Mouse (Mus musculus) kidney, embryonic 16.5 days (tissue): ENCODE results near the gene Nat14. TPM values are rescaled to one million over a fixed set of nuclear protein-coding genes. Genes with fewer than 3 reads are reported as not detected.

Experiments used
- ATAC-seq: fragments of 200-750 bp; cut with Nextera tagmentation; 2 replicates; pipeline ENCODE4 v1.8.0; 2017; ENCODE audit warnings: moderate TSS enrichment; ENCODE audit not compliant: low FRiP score, low TSS enrichment
- H3K27ac ChIP-seq: fragments of 300-500 bp; sonication (generic); 2 replicates; pipeline ENCODE4 v1.5.1; 2014; ENCODE audit warnings: low read length
- H3K27me3 ChIP-seq: fragments of 300-500 bp; sonication (generic); 2 replicates; pipeline ENCODE4 v1.6.1; 2014; ENCODE audit warnings: low read length, control low read depth, mixed read lengths; ENCODE audit not compliant: insufficient read depth
- H3K36me3 ChIP-seq: fragments of 300-500 bp; sonication (generic); 2 replicates; pipeline ENCODE4 v1.6.1; 2014; ENCODE audit warnings: low read length, control low read depth, mixed read lengths; ENCODE audit not compliant: insufficient read depth
- H3K4me1 ChIP-seq: fragments of 300-500 bp; sonication (generic); 2 replicates; pipeline ENCODE4 v1.6.1; 2014; ENCODE audit warnings: low read length, control low read depth, mixed read lengths; ENCODE audit not compliant: insufficient read depth
- H3K4me2 ChIP-seq: fragments of 300-500 bp; sonication (generic); replicated peaks from 2 replicates; pipeline ENCODE4 v1.6.1; 2014; ENCODE audit warnings: low read depth, low read length
- H3K4me3 ChIP-seq: fragments of 300-500 bp; sonication (generic); 2 replicates; pipeline ENCODE4 v1.5.1; 2014; ENCODE audit warnings: mild to moderate bottlenecking, low read length
- H3K9ac ChIP-seq: fragments of 300-500 bp; sonication (generic); replicated peaks from 2 replicates; pipeline ENCODE4 v1.6.1; 2014; ENCODE audit warnings: low read length
- H3K9me3 ChIP-seq: fragments of 300-500 bp; sonication (generic); 2 replicates; pipeline ENCODE4 v1.6.1; 2016; ENCODE audit warnings: low read length, control low read depth
- WGBS: fragments of 180-500 bp; shearing (Covaris S2); extraction: QIAGEN DNeasy Blood & Tissue Kit; methylation state at CpG from one replicate; pipeline ENCODE4 v1.1.7; 2014; 5-methylcytosine and 5-hydroxymethylcytosine counted together
- polyA plus RNA-seq: library from polyadenylated mRNA; unstranded; fragments of >200 nt; fragmentation: Nextera tagmentation; extraction: Ambion mirVana; gene quantifications from 2 replicates; pipeline ENCODE4 v1.2.1, GENCODE M21; 2015

Gene Nat14
- polyA plus RNA-seq, 1 experiment from 2014 or later: 5.8 TPM

GRCm38 (mm10) chr7:4925441-4926381, 3.9 kb downstream of the Nat14 start, which contains the start of gene Ssc5d:
Ssc5d (plus strand) TSS chr7:4925785.
- Histone ChIP-seq H3K27ac (peak within 1 kb of the TSS; percentile 81), H3K36me3 (peaks cover 3% of the 10 kb centered on the region), H3K4me1 (peaks cover 52% of the 10 kb centered on the region), H3K27me3 (no peaks in the 10 kb centered on the region), H3K9ac (peak within 1 kb of the TSS; percentile 70), H3K4me2 (peak within 1 kb of the TSS; percentile 78), H3K4me3 (no peak within 1 kb of the TSS), H3K9me3 (no peaks in the 10 kb centered on the region)
- 9% methylated on average over 6 of the region's 6 CpGs for WGBS
- ATAC-seq: peak; percentile 52

- WGBS: 70% methylated on average over 16 of the region's 16 CpGs
- Histone ChIP-seq H3K27me3 (no peaks in the 10 kb centered on the region), H3K4me1 (peaks cover 50% of the 10 kb centered on the region), H3K4me3 (no peak overlapping the region), H3K4me2 (no peak overlapping the region), H3K36me3 (no peaks in the 10 kb centered on the region), H3K9ac (no peak overlapping the region; the same call in 1 of the 2 replicates), H3K27ac (no peak overlapping the region), H3K9me3 (no peaks in the 10 kb centered on the region)
- no peak for ATAC-seq
These were observed 5.0 kb downstream of the Nat14 start for GRCm38 (mm10) chr7:4926849-4927248.

- peaks cover 44% of the 10 kb centered on the region for H3K4me1 ChIP-seq
- H3K27me3 ChIP-seq: no peaks in the 10 kb centered on the region
- no peak overlapping the region for H3K4me3 ChIP-seq
- H3K9me3 ChIP-seq: no peaks in the 10 kb centered on the region
- no peak overlapping the region for H3K4me2 ChIP-seq
- ATAC-seq: no peak
- no peaks in the 10 kb centered on the region for H3K36me3 ChIP-seq
- 52% methylated on average over 8 of the region's 8 CpGs for WGBS
- no peak overlapping the region for H3K27ac ChIP-seq
- H3K9ac ChIP-seq: no peak overlapping the region
These were observed 5.9 kb downstream of the Nat14 start for GRCm38 (mm10) chr7:4927711-4928110.

- Histone ChIP-seq H3K4me3 (no peak overlapping the region), H3K36me3 (no peaks in the 10 kb centered on the region), H3K9ac (no peak overlapping the region), H3K27me3 (no peaks in the 10 kb centered on the region), H3K9me3 (no peaks in the 10 kb centered on the region), H3K4me2 (no peak overlapping the region), H3K27ac (no peak overlapping the region), H3K4me1 (peaks cover 38% of the 10 kb centered on the region)
- ATAC-seq: no peak
- 50% methylated on average over 17 of the region's 17 CpGs for WGBS
These were observed 6.5 kb downstream of the Nat14 start for GRCm38 (mm10) chr7:4928323-4928722.

- whole genome bisulfite sequencing: 79% methylated on average over 12 of the region's 12 CpGs
- H3K4me3 ChIP-seq: no peak overlapping the region
- 0 out of 2 replicates have a peak, but pooled peaks cover 3% of the 10 kb centered on the region for H3K4me1 ChIP-seq
- no peaks in the 10 kb centered on the region for H3K27me3 ChIP-seq
- H3K27ac ChIP-seq: no peak overlapping the region
- no peak for ATAC-seq
- H3K36me3 ChIP-seq: no peaks in the 10 kb centered on the region
- no peak overlapping the region for H3K4me2 ChIP-seq
- peaks cover 6% of the 10 kb centered on the region for H3K9me3 ChIP-seq
- H3K9ac ChIP-seq: no peak overlapping the region
These were observed 11.3 kb downstream of the Nat14 start for GRCm38 (mm10) chr7:4933103-4933502.

- H3K27ac ChIP-seq: no peak overlapping the region
- ATAC-seq: no peak
- no peaks in the 10 kb centered on the region for H3K36me3 ChIP-seq
- H3K4me3 ChIP-seq: no peak overlapping the region
- peaks cover 6% of the 10 kb centered on the region for H3K9me3 ChIP-seq
- H3K9ac ChIP-seq: no peak overlapping the region
- H3K27me3 ChIP-seq: no peaks in the 10 kb centered on the region
- WGBS: 69% methylated on average over 4 of the region's 4 CpGs
- H3K4me2 ChIP-seq: no peak overlapping the region
- H3K4me1 ChIP-seq: no peaks in the 10 kb centered on the region
These were observed 12.5 kb downstream of the Nat14 start for GRCm38 (mm10) chr7:4934160-4934914.

- no peak overlapping the region for H3K27ac ChIP-seq
- H3K36me3 ChIP-seq: no peaks in the 10 kb centered on the region
- WGBS: 66% methylated on average over 10 of the region's 10 CpGs
- H3K9ac ChIP-seq: no peak overlapping the region
- no peaks in the 10 kb centered on the region for H3K4me1 ChIP-seq
- no peak for ATAC-seq
- H3K9me3 ChIP-seq: peaks cover 6% of the 10 kb centered on the region
- H3K4me2 ChIP-seq: no peak overlapping the region
- H3K27me3 ChIP-seq: no peaks in the 10 kb centered on the region
- no peak overlapping the region for H3K4me3 ChIP-seq
These were observed 15.0 kb downstream of the Nat14 start for GRCm38 (mm10) chr7:4936832-4937231.

GRCm38 (mm10) chr7:4937392-4937791, 15.6 kb downstream of the Nat14 start:
- ATAC-seq: no peak
- Histone ChIP-seq H3K36me3 (no peaks in the 10 kb centered on the region), H3K9me3 (peaks cover 6% of the 10 kb centered on the region), H3K4me1 (no peaks in the 10 kb centered on the region), H3K4me2 (no peak overlapping the region), H3K4me3 (no peak overlapping the region), H3K9ac (no peak overlapping the region), H3K27ac (no peak overlapping the region), H3K27me3 (no peaks in the 10 kb centered on the region)
- WGBS: 71% methylated on average over 10 of the region's 11 CpGs

- H3K36me3 ChIP-seq: no peaks in the 10 kb centered on the region
- ATAC-seq: no peak
- no peak overlapping the region for H3K4me2 ChIP-seq
- no peak overlapping the region for H3K9ac ChIP-seq
- H3K4me3 ChIP-seq: no peak overlapping the region
- peaks cover 6% of the 10 kb centered on the region for H3K9me3 ChIP-seq
- no peaks in the 10 kb centered on the region for H3K4me1 ChIP-seq
- H3K27ac ChIP-seq: no peak overlapping the region
- no peaks in the 10 kb centered on the region for H3K27me3 ChIP-seq
- WGBS: 31% methylated on average over 2 of the region's 2 CpGs
These were observed 16.6 kb downstream of the Nat14 start for GRCm38 (mm10) chr7:4938456-4938855.
